Mouse (Mus musculus): ENCODE results near the gene Mael. TPM values are rescaled to one million over a fixed set of nuclear protein-coding genes. Genes with fewer than 3 reads are reported as not detected.

Gene Mael
- polyA plus RNA-seq (2015; fragmentation: Nextera tagmentation; extraction: Ambion mirVana): not detected in 2 replicates

- Histone ChIP-seq H3K4me3 (ENCODE audit: low read depth, low read length) (no peak within 1 kb of the TSS), H3K9me3 (ENCODE audit: low read length) (peaks cover 4% of the 10 kb centered on the region; the same call in 1 of the 2 replicates), H3K36me3 (ENCODE audit: insufficient read depth, low read length) (no peaks in the 10 kb centered on the region), H3K4me2 (replicated peaks; ENCODE audit: low read depth, low read length) (no peak within 1 kb of the TSS), H3K4me1 (ENCODE audit: insufficient read depth, low read depth, low read length) (no peaks in the 10 kb centered on the region), H3K9ac (replicated peaks; ENCODE audit: low read depth) (no peak within 1 kb of the TSS), H3K27ac (ENCODE audit: low read length) (no peak within 1 kb of the TSS), H3K27me3 (replicated peaks; ENCODE audit: insufficient read depth, low read length) (no peaks in the 10 kb centered on the region)
- ATAC-seq (no peak), DNase-seq (ENCODE audit: low spot score) (no peak)
- WGBS: 85% methylated on average over 52 of the region's 53 CpGs
- TF ChIP-seq EP300 (IDR thresholded peaks at IDR 0.05): no peak
- no peak for TF ChIP-seq CTCF (IDR thresholded peaks at IDR 0.05)
Observed at GRCm38 (mm10) chr1:166238315-166238969, at the start of gene Mael. TSS of gene Mael (minus strand) at chr1:166238747.

GRCm38 (mm10) chr1:166286231-166286630 is 47.7 kb upstream of the Mael start:
- H3K36me3 ChIP-seq (ENCODE audit: insufficient read depth, low read length): no peaks in the 10 kb centered on the region
- WGBS: 81% methylated on average over 9 of the region's 9 CpGs

GRCm38 (mm10) chr1:166284390-166284789 is 45.8 kb upstream of the Mael start:
- H3K9me3 ChIP-seq (ENCODE audit: low read length): no peaks in the 10 kb centered on the region
- no peak for ATAC-seq
- no peak for DNase-seq (ENCODE audit: low spot score)

More at GRCm38 (mm10) chr1:166286231-166286630, 47.7 kb upstream of the Mael start:
- Histone ChIP-seq H3K27me3 (replicated peaks; ENCODE audit: insufficient read depth, low read length) (no peaks in the 10 kb centered on the region), H3K4me2 (replicated peaks; ENCODE audit: low read depth, low read length) (no peak overlapping the region), H3K9me3 (ENCODE audit: low read length) (no peaks in the 10 kb centered on the region), H3K9ac (replicated peaks; ENCODE audit: low read depth) (no peak overlapping the region), H3K4me1 (ENCODE audit: insufficient read depth, low read depth, low read length) (0 out of 2 replicates have a peak, but pooled peaks cover 6% of the 10 kb centered on the region), H3K4me3 (ENCODE audit: low read depth, low read length) (no peak overlapping the region), H3K27ac (ENCODE audit: low read length) (no peak overlapping the region)
- ATAC-seq (no peak), DNase-seq (ENCODE audit: low spot score) (no peak)
- no peak for TF ChIP-seq EP300 (IDR thresholded peaks at IDR 0.05)
- no peak for TF ChIP-seq CTCF (IDR thresholded peaks at IDR 0.05)

GRCm38 (mm10) chr1:166283451-166283850 is 44.9 kb upstream of the Mael start:
- ATAC-seq: no peak
- H3K4me2 ChIP-seq (replicated peaks; ENCODE audit: low read depth, low read length): no peak overlapping the region
- H3K4me3 ChIP-seq (ENCODE audit: low read depth, low read length): no peak overlapping the region
- H3K4me1 ChIP-seq (ENCODE audit: insufficient read depth, low read depth, low read length): 0 out of 2 replicates have a peak, but pooled peaks cover 8% of the 10 kb centered on the region
- H3K9me3 ChIP-seq (ENCODE audit: low read length): no peaks in the 10 kb centered on the region
- WGBS: 89% methylated on average over 6 of the region's 6 CpGs
- no peak for DNase-seq (ENCODE audit: low spot score)
- H3K27me3 ChIP-seq (replicated peaks; ENCODE audit: insufficient read depth, low read length): no peaks in the 10 kb centered on the region
- no peak for TF ChIP-seq CTCF (IDR thresholded peaks at IDR 0.05)
- no peak for TF ChIP-seq EP300 (IDR thresholded peaks at IDR 0.05)
- H3K9ac ChIP-seq (replicated peaks; ENCODE audit: low read depth): no peak overlapping the region
- no peak overlapping the region for H3K27ac ChIP-seq (ENCODE audit: low read length)
- H3K36me3 ChIP-seq (ENCODE audit: insufficient read depth, low read length): no peaks in the 10 kb centered on the region

More at GRCm38 (mm10) chr1:166284390-166284789, 45.8 kb upstream of the Mael start:
- H3K4me2 ChIP-seq (replicated peaks; ENCODE audit: low read depth, low read length): no peak overlapping the region
- H3K9ac ChIP-seq (replicated peaks; ENCODE audit: low read depth): no peak overlapping the region
- no peak for TF ChIP-seq EP300 (IDR thresholded peaks at IDR 0.05)
- no peak for TF ChIP-seq CTCF (IDR thresholded peaks at IDR 0.05)
- 67% methylated on average over 8 of the region's 8 CpGs for WGBS
- H3K27me3 ChIP-seq (replicated peaks; ENCODE audit: insufficient read depth, low read length): no peaks in the 10 kb centered on the region
- no peak overlapping the region for H3K27ac ChIP-seq (ENCODE audit: low read length)
- no peaks in the 10 kb centered on the region for H3K36me3 ChIP-seq (ENCODE audit: insufficient read depth, low read length)
- no peak overlapping the region for H3K4me3 ChIP-seq (ENCODE audit: low read depth, low read length)
- 0 out of 2 replicates have a peak, but pooled peaks cover 8% of the 10 kb centered on the region for H3K4me1 ChIP-seq (ENCODE audit: insufficient read depth, low read depth, low read length)

- Histone ChIP-seq H3K36me3 (ENCODE audit: insufficient read depth, low read length) (no peaks in the 10 kb centered on the region), H3K4me3 (ENCODE audit: low read depth, low read length) (0 out of 2 replicates have a peak overlapping the region, but pooled peaks have one; percentile 4), H3K27me3 (replicated peaks; ENCODE audit: insufficient read depth, low read length) (no peaks in the 10 kb centered on the region), H3K4me1 (ENCODE audit: insufficient read depth, low read depth, low read length) (0 out of 2 replicates have a peak, but pooled peaks cover 8% of the 10 kb centered on the region), H3K4me2 (replicated peaks; ENCODE audit: low read depth, low read length) (peak overlapping the region; percentile 50), H3K9me3 (ENCODE audit: low read length) (no peaks in the 10 kb centered on the region), H3K27ac (ENCODE audit: low read length) (no peak overlapping the region), H3K9ac (replicated peaks; ENCODE audit: low read depth) (no peak overlapping the region)
- 9% methylated on average over 22 of the region's 22 CpGs for WGBS
- DNase-seq (ENCODE audit: low spot score): peak; percentile 63
- no peak for TF ChIP-seq EP300 (IDR thresholded peaks at IDR 0.05)
- no peak for TF ChIP-seq CTCF (IDR thresholded peaks at IDR 0.05)
- ATAC-seq: peak; percentile 83
Observed at GRCm38 (mm10) chr1:166282597-166283210, 44.2 kb upstream of the Mael start.

GRCm38 (mm10) chr1:166281836-166282235 is 43.3 kb upstream of the Mael start:
- H3K4me2 ChIP-seq (replicated peaks; ENCODE audit: low read depth, low read length): no peak overlapping the region
- ATAC-seq (no peak), DNase-seq (ENCODE audit: low spot score) (no peak)
- no peaks in the 10 kb centered on the region for H3K9me3 ChIP-seq (ENCODE audit: low read length)
- no peak overlapping the region for H3K27ac ChIP-seq (ENCODE audit: low read length)
- no peak overlapping the region for H3K4me3 ChIP-seq (ENCODE audit: low read depth, low read length)
- H3K36me3 ChIP-seq (ENCODE audit: insufficient read depth, low read length): no peaks in the 10 kb centered on the region
- H3K9ac ChIP-seq (replicated peaks; ENCODE audit: low read depth): no peak overlapping the region
- H3K27me3 ChIP-seq (replicated peaks; ENCODE audit: insufficient read depth, low read length): no peaks in the 10 kb centered on the region
- 0 out of 2 replicates have a peak, but pooled peaks cover 8% of the 10 kb centered on the region for H3K4me1 ChIP-seq (ENCODE audit: insufficient read depth, low read depth, low read length)
- TF ChIP-seq CTCF (IDR thresholded peaks at IDR 0.05) (no peak), EP300 (IDR thresholded peaks at IDR 0.05) (no peak)
- 73% methylated on average over 3 of the region's 3 CpGs for WGBS
